Mouse (Mus musculus) kidney, adult 2 months (tissue): Measurements from ENCODE around the gene Zfp664. TPM values are rescaled to one million over a fixed set of nuclear protein-coding genes. Genes with fewer than 3 reads are reported as not detected.

Experiments
- DNase-seq: peaks from one replicate; pipeline ENCODE4 v3.0.0; 2021
- H3K27ac ChIP-seq: fragments of 200-500 bp; 2 replicates; pipeline ENCODE4 v1.5.1; 2012; ENCODE audit warnings: low read depth, low read length, control low read depth, inconsistent platforms; ENCODE audit not compliant: insufficient read depth
- H3K27me3 ChIP-seq: fragments of 200-500 bp; replicated peaks from 2 replicates; pipeline ENCODE4 v1.6.1; 2012; ENCODE audit warnings: mild to moderate bottlenecking, moderate library complexity, low read length, inconsistent platforms; ENCODE audit not compliant: control insufficient read depth, insufficient read depth
- H3K36me3 ChIP-seq: fragments of 200-500 bp; 2 replicates; pipeline ENCODE4 v1.6.1; 2012; ENCODE audit warnings: mild to moderate bottlenecking, moderate library complexity, low read length, inconsistent platforms; ENCODE audit not compliant: control insufficient read depth, insufficient read depth
- H3K4me1 ChIP-seq: fragments of 200-500 bp; 2 replicates; pipeline ENCODE4 v1.6.1; 2011; ENCODE audit warnings: low read length; ENCODE audit not compliant: control insufficient read depth, insufficient read depth
- H3K4me3 ChIP-seq: fragments of 200-500 bp; 2 replicates; pipeline ENCODE4 v1.5.1; 2011; ENCODE audit warnings: mild to moderate bottlenecking, low read depth, low read length, control low read depth; ENCODE audit not compliant: insufficient read depth
- CTCF ChIP-seq: fragments of 200-500 bp; conservative IDR thresholded peaks from 2 replicates; pipeline ENCODE4 v1.5.1; 2011; ENCODE audit warnings: low read depth, mild to moderate bottlenecking, control low read depth, low read length, moderate library complexity, mixed read lengths; ENCODE audit not compliant: insufficient read depth, insufficient read length
- POLR2A ChIP-seq: fragments of 200-500 bp; IDR thresholded peaks from one replicate; pipeline ENCODE4 v1.6.1; 2011; ENCODE audit warnings: low read depth, low read length, control low read depth
- WGBS: fragments of 180-500 bp; shearing (Covaris S2); methylation state at CpG from one replicate; pipeline ENCODE4 v1.1.7; 2018; 5-methylcytosine and 5-hydroxymethylcytosine counted together
- polyA plus RNA-seq: library from polyadenylated mRNA; depleted of rRNA; stranded (reverse); fragments of >200 nt; gene quantifications from 2 replicates; pipeline ENCODE4 v1.2.3, GENCODE M21; 2012

The Zfp664 gene
- polyA plus RNA-seq, 1 experiment: 20.4 TPM

- H3K27me3 ChIP-seq: no peaks in the 10 kb centered on the region
- WGBS: 61% methylated on average over 7 of the region's 7 CpGs
- H3K4me1 ChIP-seq: no peaks in the 10 kb centered on the region
- H3K4me3 ChIP-seq: no peak overlapping the region
- no peaks in the 10 kb centered on the region for H3K36me3 ChIP-seq
- TF ChIP-seq CTCF: no peak
- no peak for TF ChIP-seq POLR2A
- H3K27ac ChIP-seq: no peak overlapping the region
- no peak for DNase-seq
Observed at GRCm38 (mm10) chr5:124912276-124912675, 49.8 kb downstream of the Zfp664 start.

GRCm38 (mm10) chr5:124912946-124913933, 50.7 kb downstream of the Zfp664 start:
- Histone ChIP-seq H3K4me1 (no peaks in the 10 kb centered on the region), H3K36me3 (no peaks in the 10 kb centered on the region), H3K4me3 (no peak overlapping the region), H3K27me3 (no peaks in the 10 kb centered on the region), H3K27ac (no peak overlapping the region)
- WGBS: 86% methylated on average over 20 of the region's 20 CpGs
- no peak for DNase-seq
- TF ChIP-seq CTCF: no peak
- TF ChIP-seq POLR2A: no peak

GRCm38 (mm10) chr5:124919798-124920197, 57.3 kb downstream of the Zfp664 start:
- H3K4me1 ChIP-seq: no peaks in the 10 kb centered on the region
- no peak overlapping the region for H3K4me3 ChIP-seq
- no peaks in the 10 kb centered on the region for H3K36me3 ChIP-seq
- DNase-seq: no peak
- H3K27me3 ChIP-seq: no peaks in the 10 kb centered on the region
- H3K27ac ChIP-seq: no peak overlapping the region
- no peak for TF ChIP-seq POLR2A
- no peak for TF ChIP-seq CTCF
- WGBS: 65% methylated on average over 3 of the region's 3 CpGs

GRCm38 (mm10) chr5:124921410-124921809, 58.9 kb downstream of the Zfp664 start:
- Histone ChIP-seq H3K4me3 (no peak overlapping the region), H3K4me1 (no peaks in the 10 kb centered on the region), H3K36me3 (no peaks in the 10 kb centered on the region), H3K27ac (no peak overlapping the region), H3K27me3 (no peaks in the 10 kb centered on the region)
- DNase-seq: no peak
- TF ChIP-seq POLR2A: no peak
- TF ChIP-seq CTCF: no peak

- Histone ChIP-seq H3K4me1 (no peaks in the 10 kb centered on the region), H3K4me3 (no peak overlapping the region), H3K27ac (no peak overlapping the region), H3K36me3 (no peaks in the 10 kb centered on the region), H3K27me3 (no peaks in the 10 kb centered on the region)
- TF ChIP-seq CTCF (no peak), POLR2A (no peak)
- 24% methylated on average over 18 of the region's 18 CpGs for WGBS
- peak; percentile 46 for DNase-seq
Observed at GRCm38 (mm10) chr5:124922356-124923352, 60.2 kb downstream of the Zfp664 start.

GRCm38 (mm10) chr5:124929425-124930054, 67.0 kb downstream of the Zfp664 start:
- Histone ChIP-seq H3K4me3 (no peak overlapping the region), H3K27ac (no peak overlapping the region), H3K27me3 (no peaks in the 10 kb centered on the region), H3K4me1 (no peaks in the 10 kb centered on the region), H3K36me3 (no peaks in the 10 kb centered on the region)
- TF ChIP-seq POLR2A (no peak), CTCF (no peak)
- peak; percentile 80 for DNase-seq
- 65% methylated on average over 9 of the region's 9 CpGs for WGBS

- 53% methylated on average over 5 of the region's 5 CpGs for WGBS
- TF ChIP-seq POLR2A (no peak), CTCF (peak; percentile 56)
- Histone ChIP-seq H3K27ac (no peak overlapping the region), H3K4me3 (no peak overlapping the region), H3K4me1 (no peaks in the 10 kb centered on the region), H3K36me3 (no peaks in the 10 kb centered on the region), H3K27me3 (no peaks in the 10 kb centered on the region)
- no peak for DNase-seq
Observed at GRCm38 (mm10) chr5:124930055-124930439, 67.6 kb downstream of the Zfp664 start.
